ENCODE assay signal across 8 mouse cellular contexts in the genomic region with DNA sequence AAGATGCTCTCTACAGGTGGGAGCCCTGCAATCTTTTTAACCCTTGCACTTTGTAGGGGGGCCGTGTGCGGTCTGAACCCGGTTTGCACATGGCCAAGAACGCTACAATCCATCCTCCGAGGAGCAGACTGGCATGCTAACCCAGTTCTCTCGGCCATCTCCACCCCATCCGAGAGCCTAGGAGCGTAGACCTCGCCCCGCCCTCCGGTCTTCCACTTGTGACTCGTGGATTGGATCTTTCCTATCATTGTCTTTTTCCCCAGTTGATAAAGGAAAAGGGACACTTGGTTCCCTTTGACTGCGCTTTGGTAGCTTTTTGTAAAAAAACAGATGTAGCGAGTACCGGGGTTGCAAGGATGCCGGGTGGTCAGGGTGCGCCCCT. TPM values are rescaled to one million over a fixed set of nuclear protein-coding genes. Genes with fewer than 3 reads are reported as not detected.
DNase-seq lines count a peak whose midpoint lies in the region; ATAC-seq and TF ChIP-seq lines count a peak whose summit lies in the region.

A gene (plus strand): TSS at position 250 of the 382 bp plus-strand sequence.

- ATAC-seq in forebrain, postnatal 0 days, result peak; percentile 20; the same call in 1 of the 2 replicates
- no peak for ATAC-seq in intestine, postnatal 0 days

- WGBS in cerebellum, adult 2 months, result under 1% methylated on average over 17 of the region's 17 CpGs
- WGBS in forebrain, postnatal 0 days, result under 1% methylated on average over 17 of the region's 17 CpGs
- WGBS in intestine, postnatal 0 days, result under 1% methylated on average over 17 of the region's 17 CpGs

- peak within 1 kb of the TSS; percentile 98 for H3K9ac ChIP-seq in forebrain, postnatal 0 days
- H3K9ac ChIP-seq in intestine, postnatal 0 days (ENCODE audit: low read depth, low read length), result peak within 1 kb of the TSS; percentile 95

- no peaks in the 10 kb centered on the region for H3K9me3 ChIP-seq in forebrain, postnatal 0 days (ENCODE audit: low read length)
- H3K9me3 ChIP-seq in intestine, postnatal 0 days (ENCODE audit: control insufficient read depth), result no peaks in the 10 kb centered on the region

- peak within 1 kb of the TSS; percentile 74 for H3K4me3 ChIP-seq in cerebellum, adult 2 months (replicated peaks; ENCODE audit: insufficient read depth, low read depth, low read length)
- peak within 1 kb of the TSS; percentile 80 for H3K4me3 ChIP-seq in forebrain, postnatal 0 days (ENCODE audit: low read depth, low read length)
- peak within 1 kb of the TSS; percentile 89 for H3K4me3 ChIP-seq in intestine, postnatal 0 days (ENCODE audit: low read depth, low read length)

- peak; percentile 35 for DNase-seq in thymus, postnatal 0 days (ENCODE audit: low spot score)
- DNase-seq in thymus, postnatal 36 days, result no peak
- peak; percentile 53 to 65 for DNase-seq in cerebellum, adult 2 months
- DNase-seq in forebrain, postnatal 0 days, result peak; percentile 59
- peak; percentile 38 to 41 for DNase-seq in lung, adult 18-20 months
- DNase-seq in retina, embryonic 14.5 days (ENCODE audit: low spot score), result peak; percentile 56
- DNase-seq in layer of hippocampus, postnatal 14 days (ENCODE audit: low spot score in 2 of 2), result no peak

- peak within 1 kb of the TSS; percentile 81 for H3K4me2 ChIP-seq in forebrain, postnatal 0 days (ENCODE audit: low read depth)
- H3K4me2 ChIP-seq in intestine, postnatal 0 days (replicated peaks; ENCODE audit: low read depth), result peak within 1 kb of the TSS; percentile 92

- peaks cover 4% of the 10 kb centered on the region; the same call in 1 of the 2 replicates for H3K4me1 ChIP-seq in cerebellum, adult 2 months (ENCODE audit: control insufficient read depth, insufficient read depth, low read length)
- H3K4me1 ChIP-seq in forebrain, postnatal 0 days (ENCODE audit: insufficient read depth), result no peaks in the 10 kb centered on the region
- H3K4me1 ChIP-seq in intestine, postnatal 0 days (replicated peaks; ENCODE audit: control insufficient read depth, insufficient read depth, low read length), result peaks cover 18% of the 10 kb centered on the region

- TF ChIP-seq POLR2A in cerebellum, adult 2 months (IDR thresholded peaks at IDR 0.05; ENCODE audit: borderline replicate concordance, insufficient read depth, low read length), result no peak

- TF ChIP-seq CTCF in cerebellum, adult 2 months (IDR thresholded peaks at IDR 0.05; ENCODE audit: borderline replicate concordance, insufficient read depth, low read depth, low read length), result no peak
- TF ChIP-seq CTCF in forebrain, postnatal 0 days (IDR thresholded peaks at IDR 0.05; ENCODE audit: low read depth), result no peak
- TF ChIP-seq CTCF in intestine, postnatal 0 days (IDR thresholded peaks at IDR 0.05; ENCODE audit: low read depth), result no peak

- no peaks in the 10 kb centered on the region for H3K27me3 ChIP-seq in cerebellum, adult 2 months (ENCODE audit: control insufficient read depth, insufficient read depth, low read length)
- no peaks in the 10 kb centered on the region for H3K27me3 ChIP-seq in forebrain, postnatal 0 days (ENCODE audit: insufficient read depth, low read length)
- H3K27me3 ChIP-seq in intestine, postnatal 0 days (replicated peaks; ENCODE audit: control insufficient read depth, insufficient read depth, low read length), result no peaks in the 10 kb centered on the region

- peak within 1 kb of the TSS; percentile 92 for H3K27ac ChIP-seq in cerebellum, adult 2 months (ENCODE audit: insufficient read depth, low read length)
- H3K27ac ChIP-seq in forebrain, postnatal 0 days (ENCODE audit: low read depth, low read length), result peak within 1 kb of the TSS; percentile 97
- H3K27ac ChIP-seq in intestine, postnatal 0 days (ENCODE audit: low read depth, low read length), result peak within 1 kb of the TSS; percentile 98

- H3K36me3 ChIP-seq in forebrain, postnatal 0 days (ENCODE audit: insufficient read depth), result peaks cover 35% of the 10 kb centered on the region
- peaks cover 17% of the 10 kb centered on the region for H3K36me3 ChIP-seq in intestine, postnatal 0 days (ENCODE audit: control insufficient read depth, insufficient read depth)

RNA-seq across cellular contexts. Expression of the gene that starts here (rescaled TPM):
- 1.5 and 2.0 TPM in 2 replicates for polyA plus RNA-seq in thymus, postnatal 0 days (2015; fragmentation: Nextera tagmentation; extraction: Ambion mirVana)
- polyA plus RNA-seq in cerebellum, adult 2 months (2012; rRNA removed), result 2.8 and 3.7 TPM in 2 replicates
- 0.24 and 0.54 TPM in 2 replicates for total RNA-seq in forebrain, postnatal 0 days (2014; rRNA removed)
- polyA plus RNA-seq in forebrain, postnatal 0 days (2015; fragmentation: Nextera tagmentation; extraction: Ambion mirVana), result 2.2 and 2.7 TPM in 2 replicates
- 6.8 and 7.2 TPM in 2 replicates for polyA plus RNA-seq in intestine, postnatal 0 days (2015; fragmentation: Nextera tagmentation; extraction: Ambion mirVana)
- 10 to 100 TPM in 1 of 2 experiments, 1 to 10 TPM in 1; 5.7 to 11.3 TPM for total RNA-seq in layer of hippocampus, postnatal 14 days (2021)

Comparison
In these comparisons a context has a peak if more than half of its experiments do, and no peak if none do; other contexts are left out.
1. DNase-seq: peak in thymus, postnatal 0 days (single experiment), cerebellum, adult 2 months (2 of 2), forebrain, postnatal 0 days (single experiment), lung, adult 18-20 months (2 of 2) and retina, embryonic 14.5 days (single experiment); none in thymus, postnatal 36 days (0 of 2) and layer of hippocampus, postnatal 14 days (0 of 2).
2. Peak in every context shown above with its lines, with median percentiles within 50 percentile points of each other: H3K27ac ChIP-seq and H3K4me3 ChIP-seq.